Mouse (Mus musculus) hindbrain, embryonic 13.5 days (tissue): ENCODE data around the gene Dcun1d3. TPM values are rescaled to one million over a fixed set of nuclear protein-coding genes. Genes with fewer than 3 reads are reported as not detected.

Source experiments
- ATAC-seq: fragments of 200-750 bp; cut with Nextera tagmentation; 2 replicates; pipeline ENCODE4 v1.8.0; 2017; ENCODE audit warnings: moderate TSS enrichment; ENCODE audit not compliant: low FRiP score
- H3K27ac ChIP-seq: fragments of 300-500 bp; sonication (generic); 2 replicates; pipeline ENCODE4 v1.5.1; 2015; ENCODE audit warnings: inconsistent platforms, mild to moderate bottlenecking, moderate library complexity
- H3K27me3 ChIP-seq: fragments of 300-500 bp; sonication (generic); 2 replicates; pipeline ENCODE4 v1.6.1; 2015; ENCODE audit warnings: mild to moderate bottlenecking, inconsistent platforms
- H3K36me3 ChIP-seq: fragments of 300-500 bp; sonication (generic); 2 replicates; pipeline ENCODE4 v1.6.1; 2015; ENCODE audit warnings: mild to moderate bottlenecking, inconsistent platforms
- H3K4me1 ChIP-seq: fragments of 300-500 bp; sonication (generic); replicated peaks from 2 replicates; pipeline ENCODE4 v1.6.1; 2015; ENCODE audit warnings: inconsistent platforms
- H3K4me2 ChIP-seq: fragments of 300-500 bp; sonication (generic); 2 replicates; pipeline ENCODE4 v1.6.1; 2015; ENCODE audit warnings: inconsistent platforms, mild to moderate bottlenecking, moderate library complexity
- H3K4me3 ChIP-seq: fragments of 300-500 bp; sonication (generic); 2 replicates; pipeline ENCODE4 v1.5.1; 2015; ENCODE audit warnings: mild to moderate bottlenecking, inconsistent platforms
- H3K9ac ChIP-seq: fragments of 300-500 bp; sonication (generic); 2 replicates; pipeline ENCODE4 v1.6.1; 2015; ENCODE audit warnings: mild to moderate bottlenecking, inconsistent platforms
- H3K9me3 ChIP-seq: fragments of 300-500 bp; sonication (generic); 2 replicates; pipeline ENCODE4 v1.6.1; 2016; ENCODE audit warnings: inconsistent platforms
- WGBS: fragments of 180-500 bp; shearing (Covaris S2); methylation state at CpG from one replicate; pipeline ENCODE4 v1.1.7; 2015; 5-methylcytosine and 5-hydroxymethylcytosine counted together
- polyA plus RNA-seq: library from polyadenylated mRNA; unstranded; fragments of >200 nt; fragmentation: Nextera tagmentation; extraction: Ambion mirVana; gene quantifications from 2 replicates; pipeline ENCODE4 v1.2.1, GENCODE M21; 2015

The Dcun1d3 gene
- polyA plus RNA-seq, 1 experiment from 2014 or later: 17.7 TPM

DNA sequence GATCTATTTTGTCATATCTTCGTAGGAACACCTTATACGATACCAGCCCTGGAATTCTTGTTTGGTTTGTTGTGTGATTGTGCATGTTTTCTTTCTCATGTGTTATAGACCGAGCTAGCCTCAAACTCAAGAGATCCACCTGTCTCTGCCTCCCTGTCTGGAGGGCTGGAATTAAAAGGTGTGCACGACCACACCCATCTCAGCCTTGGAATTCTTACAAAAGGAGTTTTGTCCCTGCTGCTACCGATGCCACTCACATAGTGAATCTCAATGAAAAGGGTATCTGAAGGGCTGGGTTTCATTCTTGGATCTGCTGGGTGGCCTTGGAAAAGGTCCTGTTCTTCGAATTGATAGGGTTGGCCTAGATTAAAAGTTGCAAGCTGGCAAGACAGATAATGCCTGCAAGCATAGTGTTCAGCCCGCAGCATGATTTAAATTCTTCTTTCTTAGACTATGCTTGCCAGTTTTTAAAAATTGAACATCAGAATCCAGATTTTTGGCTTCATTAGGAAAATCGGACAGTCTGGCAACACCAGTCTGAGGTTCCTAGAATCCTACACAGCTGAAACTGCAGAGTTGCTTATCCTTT, 1.5 kb upstream of the Dcun1d3 start:
- no peaks in the 10 kb centered on the region for H3K27me3 ChIP-seq
- H3K27ac ChIP-seq: no peak overlapping the region
- no peak for ATAC-seq
- H3K4me3 ChIP-seq: no peak overlapping the region
- H3K9me3 ChIP-seq: no peaks in the 10 kb centered on the region
- H3K4me2 ChIP-seq: peak overlapping the region; percentile 69; the same call in 1 of the 2 replicates
- H3K9ac ChIP-seq: no peak overlapping the region
- no peaks in the 10 kb centered on the region for H3K36me3 ChIP-seq
- peaks cover 40% of the 10 kb centered on the region for H3K4me1 ChIP-seq
- 95% methylated on average over 8 of the region's 8 CpGs for WGBS

DNA sequence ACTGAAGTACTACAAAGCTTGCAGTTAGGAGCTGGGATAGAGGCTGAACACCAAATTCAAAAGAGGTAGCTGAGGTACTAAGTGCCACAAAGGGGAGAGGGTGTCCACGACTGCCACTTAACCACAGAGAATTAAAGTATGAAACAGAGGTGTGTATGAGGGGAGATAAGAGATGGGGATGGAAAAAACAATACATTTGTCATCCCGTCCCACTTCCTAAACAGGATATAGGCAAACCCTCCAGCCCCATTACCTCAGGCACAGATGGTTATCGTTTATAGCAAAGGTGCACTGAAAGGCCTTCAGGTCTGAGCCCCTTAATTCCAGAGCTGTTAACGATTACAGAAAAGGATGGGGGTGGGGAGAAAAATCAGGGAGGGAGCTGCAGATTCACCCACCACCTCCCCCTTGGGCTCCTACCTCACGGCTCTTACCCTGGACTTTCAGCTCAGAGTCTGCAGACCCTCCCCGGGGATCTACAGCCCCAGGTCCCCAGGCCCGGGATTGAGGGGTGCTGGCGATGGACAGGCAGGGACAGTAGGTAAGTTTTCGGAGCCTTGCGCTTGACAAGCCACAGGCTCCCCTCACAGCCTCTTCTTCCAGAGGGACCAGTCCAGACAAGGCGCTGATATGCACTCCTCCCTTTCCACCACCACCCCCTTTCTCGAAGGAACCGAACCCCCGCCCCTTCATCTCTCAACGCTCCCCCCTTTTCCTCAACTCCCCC, 1.1 kb downstream of the Dcun1d3 start:
- Histone ChIP-seq H3K4me2 (peak overlapping the region; percentile 77), H3K27ac (peak overlapping the region; percentile 98), H3K9ac (peak overlapping the region; percentile 90), H3K36me3 (no peaks in the 10 kb centered on the region), H3K4me3 (peak overlapping the region; percentile 80), H3K4me1 (peaks cover 47% of the 10 kb centered on the region), H3K27me3 (no peaks in the 10 kb centered on the region), H3K9me3 (no peaks in the 10 kb centered on the region)
- under 1% methylated on average over 15 of the region's 15 CpGs for WGBS
- peak; percentile 69 for ATAC-seq

GRCm38 (mm10) chr7:119892742-119893141, 3.4 kb downstream of the Dcun1d3 start:
- H3K4me1 ChIP-seq: peaks cover 46% of the 10 kb centered on the region
- no peak overlapping the region for H3K4me2 ChIP-seq
- H3K36me3 ChIP-seq: no peaks in the 10 kb centered on the region
- H3K4me3 ChIP-seq: no peak overlapping the region
- ATAC-seq: no peak
- no peaks in the 10 kb centered on the region for H3K27me3 ChIP-seq
- no peak overlapping the region for H3K27ac ChIP-seq
- 93% methylated on average over 4 of the region's 4 CpGs for WGBS
- H3K9me3 ChIP-seq: no peaks in the 10 kb centered on the region
- H3K9ac ChIP-seq: no peak overlapping the region

DNA sequence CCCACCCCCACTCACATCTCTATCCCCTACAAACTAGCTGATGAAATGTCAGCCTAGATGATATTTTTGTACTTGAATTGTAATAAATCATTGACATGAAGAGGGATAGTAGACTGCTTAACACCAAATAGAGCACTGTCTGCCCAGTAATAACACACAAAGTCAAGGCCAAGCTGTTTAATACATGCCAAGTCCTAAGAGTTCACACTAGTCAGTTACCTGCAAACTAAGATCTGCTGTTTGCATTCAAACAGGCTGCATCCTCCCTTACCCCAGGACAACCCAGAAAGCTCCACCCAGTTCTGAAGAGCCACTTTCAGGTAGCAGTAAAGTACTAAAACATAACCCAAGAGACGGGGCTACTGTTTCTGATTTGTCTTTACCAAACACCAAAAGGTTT, 3.9 kb downstream of the Dcun1d3 start:
- WGBS: 96% methylated on average over 1 of the region's 1 CpGs
- Histone ChIP-seq H3K9me3 (no peaks in the 10 kb centered on the region), H3K4me3 (no peak overlapping the region), H3K9ac (no peak overlapping the region), H3K4me2 (no peak overlapping the region), H3K27ac (no peak overlapping the region), H3K27me3 (no peaks in the 10 kb centered on the region), H3K36me3 (no peaks in the 10 kb centered on the region), H3K4me1 (peaks cover 40% of the 10 kb centered on the region)
- ATAC-seq: no peak

- ATAC-seq: no peak
- no peak overlapping the region for H3K4me2 ChIP-seq
- H3K4me1 ChIP-seq: peaks cover 10% of the 10 kb centered on the region
- H3K36me3 ChIP-seq: no peaks in the 10 kb centered on the region
- H3K9me3 ChIP-seq: no peaks in the 10 kb centered on the region
- H3K4me3 ChIP-seq: no peak overlapping the region
- 95% methylated on average over 4 of the region's 4 CpGs for WGBS
- no peak overlapping the region for H3K9ac ChIP-seq
- H3K27ac ChIP-seq: no peak overlapping the region
- H3K27me3 ChIP-seq: no peaks in the 10 kb centered on the region
Observed at GRCm38 (mm10) chr7:119887887-119888286, 8.2 kb downstream of the Dcun1d3 start.

DNA sequence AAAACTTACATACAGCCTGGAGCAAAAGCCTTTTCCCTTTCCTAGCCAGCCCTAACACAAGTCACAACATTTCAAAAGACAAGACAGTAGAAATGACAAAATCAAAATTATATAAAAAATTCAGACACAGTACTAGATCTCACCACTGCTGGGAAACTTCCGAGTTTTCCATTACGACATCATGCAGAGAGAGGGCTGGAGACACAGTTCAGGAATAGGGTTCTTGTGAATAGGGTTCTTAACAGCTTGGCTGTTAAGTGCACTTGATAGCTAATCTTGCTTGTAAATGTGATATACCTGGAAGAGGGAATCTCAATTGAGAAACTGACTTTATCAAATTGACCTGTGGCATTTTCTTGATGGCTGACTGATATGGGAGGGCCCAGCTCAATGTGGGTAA, 14.9 kb downstream of the Dcun1d3 start:
- Histone ChIP-seq H3K27ac (no peak overlapping the region), H3K4me1 (no peaks in the 10 kb centered on the region), H3K9ac (no peak overlapping the region), H3K36me3 (peaks cover 20% of the 10 kb centered on the region), H3K9me3 (no peaks in the 10 kb centered on the region), H3K4me3 (no peak overlapping the region), H3K27me3 (no peaks in the 10 kb centered on the region), H3K4me2 (no peak overlapping the region)
- WGBS: 97% methylated on average over 2 of the region's 2 CpGs
- no peak for ATAC-seq

DNA sequence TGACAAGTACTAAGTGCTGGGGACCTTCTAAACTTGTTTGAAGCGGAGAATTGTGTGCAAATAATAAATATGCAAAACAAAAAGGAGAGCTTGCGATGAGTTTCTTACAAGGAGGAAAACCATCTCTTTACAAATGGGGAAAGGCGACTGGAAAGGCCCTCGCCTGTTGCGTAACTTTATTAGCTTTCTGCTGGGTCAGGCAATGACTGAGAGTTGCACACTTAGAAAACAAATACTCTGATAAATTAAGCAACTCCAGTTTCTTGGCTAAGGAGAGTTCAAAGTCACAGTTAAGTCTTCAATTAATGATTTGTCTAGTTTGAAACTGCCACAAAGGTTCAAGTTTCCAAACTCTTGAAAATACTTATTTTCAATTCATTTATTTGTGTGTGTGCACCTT, 15.8 kb downstream of the Dcun1d3 start:
- no peak overlapping the region for H3K27ac ChIP-seq
- ATAC-seq: no peak
- no peak overlapping the region for H3K4me2 ChIP-seq
- H3K4me1 ChIP-seq: peaks cover 5% of the 10 kb centered on the region; the same call in 1 of the 2 replicates
- H3K9ac ChIP-seq: no peak overlapping the region
- no peaks in the 10 kb centered on the region for H3K27me3 ChIP-seq
- no peak overlapping the region for H3K4me3 ChIP-seq
- H3K36me3 ChIP-seq: peaks cover 20% of the 10 kb centered on the region
- 88% methylated on average over 5 of the region's 5 CpGs for WGBS
- no peaks in the 10 kb centered on the region for H3K9me3 ChIP-seq

- H3K9ac ChIP-seq: no peak overlapping the region
- no peak for ATAC-seq
- H3K27me3 ChIP-seq: no peaks in the 10 kb centered on the region
- no peak overlapping the region for H3K4me2 ChIP-seq
- H3K4me3 ChIP-seq: no peak overlapping the region
- peaks cover 5% of the 10 kb centered on the region; the same call in 1 of the 2 replicates for H3K4me1 ChIP-seq
- H3K27ac ChIP-seq: no peak overlapping the region
- 93% methylated on average over 4 of the region's 4 CpGs for WGBS
- H3K36me3 ChIP-seq: peaks cover 20% of the 10 kb centered on the region
- H3K9me3 ChIP-seq: no peaks in the 10 kb centered on the region
Observed at GRCm38 (mm10) chr7:119879171-119879570, 16.9 kb downstream of the Dcun1d3 start.

GRCm38 (mm10) chr7:119875776-119876440, 20.2 kb downstream of the Dcun1d3 start:
- Histone ChIP-seq H3K4me1 (peaks cover 5% of the 10 kb centered on the region; the same call in 1 of the 2 replicates), H3K36me3 (peaks cover 20% of the 10 kb centered on the region), H3K9ac (no peak overlapping the region), H3K9me3 (no peaks in the 10 kb centered on the region), H3K4me2 (no peak overlapping the region), H3K27ac (no peak overlapping the region), H3K4me3 (no peak overlapping the region), H3K27me3 (no peaks in the 10 kb centered on the region)
- 37% methylated on average over 3 of the region's 3 CpGs for WGBS
- no peak for ATAC-seq

DNA sequence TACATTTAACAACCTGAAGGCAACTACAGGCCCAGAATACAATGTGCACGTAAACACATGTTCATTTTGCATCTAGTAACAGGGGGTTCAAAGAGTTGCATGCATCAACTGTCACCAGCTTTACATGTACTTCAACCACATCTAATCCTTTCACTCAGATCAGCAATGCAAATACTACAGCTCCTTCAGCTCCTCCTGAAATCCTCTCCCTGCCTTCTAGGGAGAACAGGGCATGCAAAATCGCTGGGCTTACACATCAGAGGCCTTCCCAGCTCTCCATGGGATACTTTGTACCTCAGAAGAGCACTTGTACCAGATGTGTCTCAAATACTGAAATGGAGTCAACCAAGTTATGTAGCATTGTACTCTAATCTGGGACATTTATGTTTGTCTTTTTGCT, 23.0 kb downstream of the Dcun1d3 start:
- H3K4me2 ChIP-seq: no peak overlapping the region
- 40% methylated on average over 2 of the region's 2 CpGs for WGBS

DNA sequence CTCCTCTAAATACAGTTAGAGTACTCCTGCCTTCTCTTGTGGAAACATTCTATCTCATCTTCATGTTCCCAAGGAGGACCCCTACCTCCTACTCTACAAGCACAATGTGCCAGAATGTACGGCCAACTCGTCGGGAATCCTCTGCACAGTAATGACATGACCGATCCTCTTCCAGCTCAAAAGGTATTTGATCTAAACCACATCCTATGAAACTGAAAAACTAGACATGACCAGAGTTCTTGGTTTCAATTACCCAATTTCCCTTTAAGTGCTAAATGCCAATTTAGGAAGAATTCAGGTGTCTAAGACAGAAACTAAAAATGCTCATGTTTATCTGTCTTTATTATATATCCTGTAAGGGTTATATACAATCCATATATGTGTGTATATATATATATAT, 23.9 kb downstream of the Dcun1d3 start:
- no peak overlapping the region for H3K4me2 ChIP-seq
- H3K4me1 ChIP-seq: peaks cover 5% of the 10 kb centered on the region; the same call in 1 of the 2 replicates
- H3K36me3 ChIP-seq: 0 out of 2 replicates have a peak, but pooled peaks cover 1% of the 10 kb centered on the region
- no peak overlapping the region for H3K9ac ChIP-seq
- H3K27me3 ChIP-seq: no peaks in the 10 kb centered on the region
- no peak overlapping the region for H3K27ac ChIP-seq
- 93% methylated on average over 4 of the region's 4 CpGs for WGBS
- H3K9me3 ChIP-seq: no peaks in the 10 kb centered on the region
- no peak for ATAC-seq
- H3K4me3 ChIP-seq: no peak overlapping the region

More for the DNA sequence above, 23.0 kb downstream of the Dcun1d3 start:
- Histone ChIP-seq H3K9ac (no peak overlapping the region), H3K4me3 (no peak overlapping the region), H3K4me1 (peaks cover 5% of the 10 kb centered on the region; the same call in 1 of the 2 replicates), H3K36me3 (peaks cover 9% of the 10 kb centered on the region), H3K27me3 (no peaks in the 10 kb centered on the region), H3K9me3 (no peaks in the 10 kb centered on the region), H3K27ac (no peak overlapping the region)
- no peak for ATAC-seq

DNA sequence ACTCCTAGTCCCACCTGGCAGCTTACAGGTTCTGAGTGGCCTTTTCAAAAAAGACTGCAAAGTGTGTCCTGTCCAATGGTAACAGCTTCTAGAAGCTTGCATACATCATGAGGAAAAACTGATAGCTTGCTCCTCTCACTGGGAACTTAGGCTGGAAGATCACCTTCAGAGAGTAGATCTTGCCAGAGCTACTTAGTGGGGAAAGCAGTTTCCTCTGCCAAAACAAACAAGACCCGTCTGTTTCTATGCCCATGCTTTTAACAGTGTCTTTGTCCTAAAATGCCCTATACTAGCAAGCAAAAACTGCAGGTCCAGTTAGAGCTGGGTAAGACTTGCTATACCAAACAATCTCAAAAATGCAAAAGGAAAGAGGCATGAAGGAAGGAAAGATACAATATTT, 30.0 kb downstream of the Dcun1d3 start:
- Histone ChIP-seq H3K9ac (no peak overlapping the region), H3K36me3 (no peaks in the 10 kb centered on the region), H3K27me3 (no peaks in the 10 kb centered on the region), H3K4me2 (no peak overlapping the region), H3K27ac (no peak overlapping the region), H3K9me3 (no peaks in the 10 kb centered on the region), H3K4me3 (no peak overlapping the region), H3K4me1 (peaks cover 14% of the 10 kb centered on the region)
- 68% methylated on average over 1 of the region's 1 CpGs for WGBS
- ATAC-seq: no peak
